Mouse (Mus musculus): ENCODE measurements around the gene Plscr4.

DNA sequence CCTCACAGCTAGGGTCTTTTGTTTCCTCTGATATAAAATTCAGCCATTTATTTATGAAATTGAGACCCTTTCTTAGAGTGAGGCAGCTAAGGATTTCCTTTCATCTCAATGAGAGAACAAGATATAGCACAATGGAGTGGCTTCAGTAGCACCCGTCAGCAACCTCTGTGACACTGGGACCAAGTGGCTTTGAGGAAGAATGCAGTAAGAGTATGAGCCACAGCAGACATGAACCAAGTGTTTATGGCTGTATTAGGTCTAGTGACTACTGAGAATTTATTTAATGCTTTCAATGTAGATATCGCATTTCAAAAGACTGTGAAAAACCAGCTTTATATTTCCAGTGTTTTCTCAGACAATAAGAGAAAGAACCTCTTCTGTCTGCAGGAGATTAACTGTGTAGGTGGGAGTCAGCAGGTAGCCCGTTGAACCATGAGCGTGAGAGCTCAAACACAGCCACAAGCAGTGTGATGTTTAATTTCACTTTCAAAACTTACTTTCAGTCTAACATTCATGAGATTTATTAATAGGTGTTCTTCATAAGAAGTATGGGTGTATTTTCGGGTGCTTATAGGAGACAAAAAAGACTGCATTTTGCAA is 15.2 kb downstream of the Plscr4 start:
- TF ChIP-seq CTCF (IDR thresholded peaks at IDR 0.05; ENCODE audit: insufficient read depth, low read length) (no peak), POLR2A (IDR thresholded peaks at IDR 0.05; ENCODE audit: borderline replicate concordance, extremely low read depth, low read depth, low read length) (no peak)

Data from lung, adult 2 months (tissue).